Mouse (Mus musculus): ENCODE measurements around the gene Afap1. TPM values are rescaled to one million over a fixed set of nuclear protein-coding genes. Genes with fewer than 3 reads are reported as not detected.

Gene Afap1
- polyA plus RNA-seq, 1 experiment from 2014 or later, result 20.8 TPM

- H3K27ac ChIP-seq (ENCODE audit: low read length), result no peak overlapping the region
- H3K9ac ChIP-seq (ENCODE audit: low read length), result no peak overlapping the region
- no peaks in the 10 kb centered on the region for H3K36me3 ChIP-seq (ENCODE audit: control insufficient read depth, insufficient read depth, low read length)
- no peaks in the 10 kb centered on the region for H3K9me3 ChIP-seq (ENCODE audit: control insufficient read depth, low read length)
- ATAC-seq (ENCODE audit: low read depth), result no peak
- H3K4me3 ChIP-seq (ENCODE audit: low read length), result no peak overlapping the region
- H3K4me1 ChIP-seq (replicated peaks; ENCODE audit: control insufficient read depth, insufficient read depth, low read length), result peaks cover 2% of the 10 kb centered on the region; the same call in 1 of the 2 replicates
- H3K4me2 ChIP-seq (ENCODE audit: low read depth, low read length), result no peak overlapping the region
- H3K27me3 ChIP-seq (ENCODE audit: control insufficient read depth, insufficient read depth, low read depth, low read length), result no peaks in the 10 kb centered on the region
- 86% methylated on average over 5 of the region's 5 CpGs for WGBS
Measured at GRCm38 (mm10) chr5:35876236-35876635, 16.9 kb upstream of the Afap1 start.

- no peaks in the 10 kb centered on the region for H3K27me3 ChIP-seq (ENCODE audit: control insufficient read depth, insufficient read depth, low read depth, low read length)
- no peaks in the 10 kb centered on the region for H3K36me3 ChIP-seq (ENCODE audit: control insufficient read depth, insufficient read depth, low read length)
- H3K9me3 ChIP-seq (ENCODE audit: control insufficient read depth, low read length), result no peaks in the 10 kb centered on the region
- no peak overlapping the region for H3K27ac ChIP-seq (ENCODE audit: low read length)
- no peak overlapping the region for H3K9ac ChIP-seq (ENCODE audit: low read length)
- H3K4me2 ChIP-seq (ENCODE audit: low read depth, low read length), result no peak overlapping the region
- H3K4me1 ChIP-seq (replicated peaks; ENCODE audit: control insufficient read depth, insufficient read depth, low read length), result no peaks in the 10 kb centered on the region
- whole genome bisulfite sequencing, result 83% methylated on average over 8 of the region's 8 CpGs
- H3K4me3 ChIP-seq (ENCODE audit: low read length), result no peak overlapping the region
- no peak for ATAC-seq (ENCODE audit: low read depth)
Measured at GRCm38 (mm10) chr5:35879199-35879598, 13.9 kb upstream of the Afap1 start.

DNA sequence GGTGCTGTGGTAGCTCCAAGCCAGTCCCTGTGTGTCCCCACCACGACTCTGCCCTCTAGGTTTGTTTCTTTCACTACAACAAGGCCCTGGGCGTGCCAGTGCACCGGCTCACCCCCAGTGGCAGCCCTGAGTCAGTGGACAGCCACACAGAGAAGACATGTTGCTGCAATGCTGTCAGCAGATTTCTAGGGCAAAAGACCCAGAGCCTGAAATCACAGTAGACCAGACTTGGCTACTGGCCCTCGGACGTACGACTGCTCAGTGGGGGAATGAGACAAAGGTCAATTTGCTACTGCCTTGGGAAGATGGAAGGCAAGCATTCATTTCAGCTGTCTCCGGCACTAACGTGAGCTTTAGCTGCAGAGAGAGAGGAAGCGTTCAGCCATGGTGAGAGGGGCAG, 10.7 kb upstream of the Afap1 start:
- Histone ChIP-seq H3K9me3 (ENCODE audit: control insufficient read depth, low read length) (no peaks in the 10 kb centered on the region), H3K27ac (ENCODE audit: low read length) (no peak overlapping the region), H3K4me3 (ENCODE audit: low read length) (no peak overlapping the region), H3K9ac (ENCODE audit: low read length) (no peak overlapping the region), H3K4me1 (replicated peaks; ENCODE audit: control insufficient read depth, insufficient read depth, low read length) (no peaks in the 10 kb centered on the region), H3K27me3 (ENCODE audit: control insufficient read depth, insufficient read depth, low read depth, low read length) (no peaks in the 10 kb centered on the region), H3K36me3 (ENCODE audit: control insufficient read depth, insufficient read depth, low read length) (no peaks in the 10 kb centered on the region), H3K4me2 (ENCODE audit: low read depth, low read length) (no peak overlapping the region)
- no peak for ATAC-seq (ENCODE audit: low read depth)
- 28% methylated on average over 9 of the region's 9 CpGs for WGBS

DNA sequence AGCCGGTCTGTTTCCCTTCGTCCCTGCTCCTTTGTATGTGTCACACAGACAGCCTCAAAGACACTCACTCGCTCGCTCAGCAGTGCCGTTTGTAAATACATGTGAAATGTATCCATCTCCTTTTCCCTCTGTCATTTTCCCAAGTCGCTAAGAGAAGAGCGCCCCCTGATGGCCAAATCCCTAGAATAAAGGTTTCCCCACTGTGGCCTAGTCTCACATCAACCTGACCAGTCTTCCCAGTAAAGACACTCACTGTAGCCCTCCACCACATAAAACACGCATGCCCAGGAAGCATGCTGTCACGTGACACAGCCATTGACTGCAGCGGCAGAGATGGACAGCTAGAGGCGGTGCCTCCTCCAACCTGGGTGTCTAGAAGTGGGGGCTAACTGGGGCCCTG, 8.9 kb upstream of the Afap1 start:
- no peaks in the 10 kb centered on the region for H3K27me3 ChIP-seq (ENCODE audit: control insufficient read depth, insufficient read depth, low read depth, low read length)
- H3K4me2 ChIP-seq (ENCODE audit: low read depth, low read length), result no peak overlapping the region
- H3K4me3 ChIP-seq (ENCODE audit: low read length), result no peak overlapping the region
- no peak overlapping the region for H3K27ac ChIP-seq (ENCODE audit: low read length)
- no peak overlapping the region for H3K9ac ChIP-seq (ENCODE audit: low read length)
- no peak for ATAC-seq (ENCODE audit: low read depth)
- no peaks in the 10 kb centered on the region for H3K9me3 ChIP-seq (ENCODE audit: control insufficient read depth, low read length)
- no peaks in the 10 kb centered on the region for H3K4me1 ChIP-seq (replicated peaks; ENCODE audit: control insufficient read depth, insufficient read depth, low read length)
- WGBS, result 32% methylated on average over 11 of the region's 11 CpGs
- no peaks in the 10 kb centered on the region for H3K36me3 ChIP-seq (ENCODE audit: control insufficient read depth, insufficient read depth, low read length)

DNA sequence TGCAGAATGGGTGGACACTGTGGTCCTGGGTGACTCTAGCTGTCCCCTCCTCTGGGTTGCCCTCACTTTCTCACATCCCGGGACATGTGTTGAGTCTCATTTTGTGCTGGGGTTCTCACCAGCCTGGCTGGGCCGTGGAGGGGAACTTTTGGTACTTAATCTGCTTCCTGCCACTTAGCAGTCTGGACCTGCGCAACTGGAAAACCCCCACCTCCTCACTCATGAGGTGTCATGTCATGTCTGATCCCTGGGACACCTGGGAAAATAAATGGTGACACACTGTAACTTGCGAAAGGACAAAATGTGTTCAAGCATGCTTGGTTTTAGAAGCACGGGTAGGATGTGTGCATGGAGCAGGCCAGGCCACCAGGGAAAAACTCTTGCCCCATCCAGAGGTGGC, 8.4 kb upstream of the Afap1 start:
- H3K27me3 ChIP-seq (ENCODE audit: control insufficient read depth, insufficient read depth, low read depth, low read length), result no peaks in the 10 kb centered on the region
- WGBS, result 70% methylated on average over 5 of the region's 5 CpGs
- no peak overlapping the region for H3K4me3 ChIP-seq (ENCODE audit: low read length)
- no peaks in the 10 kb centered on the region for H3K36me3 ChIP-seq (ENCODE audit: control insufficient read depth, insufficient read depth, low read length)
- no peaks in the 10 kb centered on the region for H3K4me1 ChIP-seq (replicated peaks; ENCODE audit: control insufficient read depth, insufficient read depth, low read length)
- H3K4me2 ChIP-seq (ENCODE audit: low read depth, low read length), result no peak overlapping the region
- no peak for ATAC-seq (ENCODE audit: low read depth)
- H3K9me3 ChIP-seq (ENCODE audit: control insufficient read depth, low read length), result no peaks in the 10 kb centered on the region
- H3K9ac ChIP-seq (ENCODE audit: low read length), result no peak overlapping the region
- no peak overlapping the region for H3K27ac ChIP-seq (ENCODE audit: low read length)

- Histone ChIP-seq H3K4me1 (replicated peaks; ENCODE audit: control insufficient read depth, insufficient read depth, low read length) (no peaks in the 10 kb centered on the region; the same call in 1 of the 2 replicates), H3K9me3 (ENCODE audit: control insufficient read depth, low read length) (no peaks in the 10 kb centered on the region), H3K4me2 (ENCODE audit: low read depth, low read length) (no peak overlapping the region), H3K27me3 (ENCODE audit: control insufficient read depth, insufficient read depth, low read depth, low read length) (no peaks in the 10 kb centered on the region), H3K9ac (ENCODE audit: low read length) (no peak overlapping the region), H3K36me3 (ENCODE audit: control insufficient read depth, insufficient read depth, low read length) (no peaks in the 10 kb centered on the region), H3K27ac (ENCODE audit: low read length) (no peak overlapping the region), H3K4me3 (ENCODE audit: low read length) (no peak overlapping the region)
- 43% methylated on average over 9 of the region's 9 CpGs for WGBS
- ATAC-seq (ENCODE audit: low read depth), result no peak
Measured at GRCm38 (mm10) chr5:35888959-35889358, 4.2 kb upstream of the Afap1 start.

DNA sequence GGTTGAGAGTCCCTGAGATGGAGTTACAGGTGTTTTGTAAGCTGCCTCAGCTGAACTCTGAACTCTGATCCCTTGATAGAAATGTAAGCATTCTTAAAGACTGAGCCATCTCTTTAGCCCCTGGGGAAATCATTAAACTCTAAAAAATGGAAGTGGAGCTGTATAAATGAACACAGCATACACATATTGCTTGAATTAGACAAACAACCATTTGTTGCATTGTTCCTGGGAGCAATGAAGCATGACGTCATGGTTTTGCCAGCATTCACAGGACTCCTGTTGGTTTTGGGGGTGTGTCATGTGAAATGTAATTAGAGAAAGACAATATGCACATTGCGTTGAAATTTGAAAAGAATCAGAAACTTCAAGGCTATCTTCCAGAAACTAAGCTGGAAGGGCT, 3.5 kb upstream of the Afap1 start:
- no peak overlapping the region for H3K27ac ChIP-seq (ENCODE audit: low read length)

DNA sequence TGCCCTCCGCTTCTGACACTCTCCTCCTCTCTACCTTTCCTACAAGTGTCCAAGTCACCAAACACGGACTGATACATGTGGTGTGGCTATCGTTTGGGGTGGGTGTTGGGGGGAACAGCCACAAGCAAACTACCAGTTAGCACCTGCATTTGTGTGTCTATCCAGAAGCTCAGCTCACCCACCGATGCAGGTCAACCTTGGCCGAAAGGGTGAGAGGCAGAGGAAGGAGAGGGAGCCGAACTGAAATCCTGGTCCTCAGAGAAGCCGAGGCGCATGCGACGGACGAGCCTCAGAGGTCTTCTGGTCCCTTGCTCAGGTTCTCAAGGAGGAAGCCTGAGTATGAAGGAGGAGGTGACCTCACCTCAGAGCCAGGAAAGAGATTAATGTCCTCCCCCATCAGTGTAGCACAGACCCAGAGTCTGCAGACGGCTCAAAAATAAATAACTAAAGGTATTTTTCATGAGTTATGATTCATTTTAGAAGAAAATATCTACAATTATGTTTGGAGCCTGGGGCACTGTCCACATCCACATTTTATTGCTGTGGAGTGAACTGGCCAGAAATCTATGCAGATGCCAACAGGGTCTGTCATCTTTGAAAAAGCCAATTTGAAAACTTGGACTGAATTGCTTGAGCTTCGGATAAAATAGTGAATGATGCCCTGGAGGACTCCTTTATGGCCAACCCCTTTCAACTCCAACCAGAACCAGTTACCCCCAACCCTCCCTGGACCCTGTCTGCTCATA, 2.0 kb upstream of the Afap1 start:
- WGBS, result 88% methylated on average over 13 of the region's 13 CpGs
- Histone ChIP-seq H3K4me3 (ENCODE audit: low read length) (no peak overlapping the region), H3K9ac (ENCODE audit: low read length) (no peak overlapping the region), H3K4me2 (ENCODE audit: low read depth, low read length) (no peak overlapping the region), H3K9me3 (ENCODE audit: control insufficient read depth, low read length) (no peaks in the 10 kb centered on the region), H3K36me3 (ENCODE audit: control insufficient read depth, insufficient read depth, low read length) (no peaks in the 10 kb centered on the region), H3K27ac (ENCODE audit: low read length) (no peak overlapping the region), H3K27me3 (ENCODE audit: control insufficient read depth, insufficient read depth, low read depth, low read length) (no peaks in the 10 kb centered on the region), H3K4me1 (replicated peaks; ENCODE audit: control insufficient read depth, insufficient read depth, low read length) (peaks cover 11% of the 10 kb centered on the region; the same call in 1 of the 2 replicates)
- ATAC-seq (ENCODE audit: low read depth), result no peak

More for the DNA sequence above, 3.5 kb upstream of the Afap1 start:
- Histone ChIP-seq H3K4me1 (replicated peaks; ENCODE audit: control insufficient read depth, insufficient read depth, low read length) (peaks cover 4% of the 10 kb centered on the region; the same call in 1 of the 2 replicates), H3K36me3 (ENCODE audit: control insufficient read depth, insufficient read depth, low read length) (no peaks in the 10 kb centered on the region), H3K4me3 (ENCODE audit: low read length) (no peak overlapping the region), H3K27me3 (ENCODE audit: control insufficient read depth, insufficient read depth, low read depth, low read length) (no peaks in the 10 kb centered on the region), H3K9me3 (ENCODE audit: control insufficient read depth, low read length) (no peaks in the 10 kb centered on the region), H3K4me2 (ENCODE audit: low read depth, low read length) (no peak overlapping the region), H3K9ac (ENCODE audit: low read length) (no peak overlapping the region)
- no peak for ATAC-seq (ENCODE audit: low read depth)
- WGBS, result 63% methylated on average over 2 of the region's 2 CpGs

- Histone ChIP-seq H3K9ac (ENCODE audit: low read length) (no peak overlapping the region), H3K9me3 (ENCODE audit: control insufficient read depth, low read length) (no peaks in the 10 kb centered on the region), H3K27ac (ENCODE audit: low read length) (no peak overlapping the region), H3K36me3 (ENCODE audit: control insufficient read depth, insufficient read depth, low read length) (no peaks in the 10 kb centered on the region), H3K27me3 (ENCODE audit: control insufficient read depth, insufficient read depth, low read depth, low read length) (no peaks in the 10 kb centered on the region), H3K4me3 (ENCODE audit: low read length) (no peak overlapping the region; the same call in 1 of the 2 replicates), H3K4me1 (replicated peaks; ENCODE audit: control insufficient read depth, insufficient read depth, low read length) (peaks cover 18% of the 10 kb centered on the region), H3K4me2 (ENCODE audit: low read depth, low read length) (no peak overlapping the region)
- no peak for ATAC-seq (ENCODE audit: low read depth)
- WGBS, result 68% methylated on average over 3 of the region's 3 CpGs
Measured at GRCm38 (mm10) chr5:35892363-35892762, 756 bp upstream of the Afap1 start.
